Mouse (Mus musculus): ENCODE results near the gene Tmem98. TPM values are rescaled to one million over a fixed set of nuclear protein-coding genes. Genes with fewer than 3 reads are reported as not detected.

The Tmem98 gene
- polyA plus RNA-seq, 1 experiment from 2014 or later, result 84.6 TPM

- Histone ChIP-seq H3K4me3 (no peak overlapping the region), H3K9ac (no peak overlapping the region), H3K4me1 (replicated peaks) (0 out of 2 replicates have a peak, but pooled peaks cover 5% of the 10 kb centered on the region), H3K36me3 (no peaks in the 10 kb centered on the region), H3K27me3 (no peaks in the 10 kb centered on the region), H3K9me3 (replicated peaks) (no peaks in the 10 kb centered on the region), H3K4me2 (no peak overlapping the region), H3K27ac (no peak overlapping the region)
- WGBS, result 86% methylated on average over 4 of the region's 4 CpGs
- no peak for ATAC-seq (replicated peaks; ENCODE audit: insufficient number of reproducible peaks, insufficient read depth, low FRiP score, low read depth)
Observed at GRCm38 (mm10) chr11:80793386-80793785, 16.6 kb upstream of the Tmem98 start.

- Histone ChIP-seq H3K4me1 (replicated peaks) (0 out of 2 replicates have a peak, but pooled peaks cover 5% of the 10 kb centered on the region), H3K9me3 (replicated peaks) (no peaks in the 10 kb centered on the region), H3K9ac (no peak overlapping the region), H3K4me3 (no peak overlapping the region), H3K4me2 (no peak overlapping the region), H3K36me3 (no peaks in the 10 kb centered on the region), H3K27ac (no peak overlapping the region), H3K27me3 (no peaks in the 10 kb centered on the region)
- 89% methylated on average over 4 of the region's 4 CpGs for WGBS
- no peak for ATAC-seq (replicated peaks; ENCODE audit: insufficient number of reproducible peaks, insufficient read depth, low FRiP score, low read depth)
Observed at GRCm38 (mm10) chr11:80794290-80794689, 15.7 kb upstream of the Tmem98 start.

GRCm38 (mm10) chr11:80795431-80795830, 14.5 kb upstream of the Tmem98 start:
- H3K27ac ChIP-seq, result no peak overlapping the region
- WGBS, result 40% methylated on average over 8 of the region's 8 CpGs

GRCm38 (mm10) chr11:80799979-80800378, 10.0 kb upstream of the Tmem98 start:
- no peaks in the 10 kb centered on the region for H3K9me3 ChIP-seq (replicated peaks)
- H3K27me3 ChIP-seq, result no peaks in the 10 kb centered on the region
- H3K4me3 ChIP-seq, result no peak overlapping the region
- no peak for ATAC-seq (replicated peaks; ENCODE audit: insufficient number of reproducible peaks, insufficient read depth, low FRiP score, low read depth)
- 50% methylated on average over 3 of the region's 3 CpGs for WGBS
- peaks cover 9% of the 10 kb centered on the region; the same call in 1 of the 2 replicates for H3K4me1 ChIP-seq (replicated peaks)
- no peak overlapping the region for H3K4me2 ChIP-seq
- H3K36me3 ChIP-seq, result no peaks in the 10 kb centered on the region
- H3K9ac ChIP-seq, result no peak overlapping the region
- no peak overlapping the region for H3K27ac ChIP-seq

More at GRCm38 (mm10) chr11:80795431-80795830, 14.5 kb upstream of the Tmem98 start:
- H3K4me3 ChIP-seq, result no peak overlapping the region
- H3K36me3 ChIP-seq, result no peaks in the 10 kb centered on the region
- no peak overlapping the region for H3K9ac ChIP-seq
- H3K4me2 ChIP-seq, result no peak overlapping the region
- H3K9me3 ChIP-seq (replicated peaks), result no peaks in the 10 kb centered on the region
- no peaks in the 10 kb centered on the region for H3K27me3 ChIP-seq
- no peak for ATAC-seq (replicated peaks; ENCODE audit: insufficient number of reproducible peaks, insufficient read depth, low FRiP score, low read depth)
- H3K4me1 ChIP-seq (replicated peaks), result 0 out of 2 replicates have a peak, but pooled peaks cover 5% of the 10 kb centered on the region

GRCm38 (mm10) chr11:80802706-80803105, 7.3 kb upstream of the Tmem98 start:
- Histone ChIP-seq H3K27ac (no peak overlapping the region), H3K4me1 (replicated peaks) (peaks cover 7% of the 10 kb centered on the region; the same call in 1 of the 2 replicates), H3K4me2 (no peak overlapping the region), H3K4me3 (no peak overlapping the region), H3K9ac (no peak overlapping the region), H3K27me3 (no peaks in the 10 kb centered on the region; the same call in 1 of the 2 replicates), H3K9me3 (replicated peaks) (no peaks in the 10 kb centered on the region), H3K36me3 (no peaks in the 10 kb centered on the region)
- ATAC-seq (replicated peaks; ENCODE audit: insufficient number of reproducible peaks, insufficient read depth, low FRiP score, low read depth), result no peak
- WGBS, result 35% methylated on average over 3 of the region's 3 CpGs

GRCm38 (mm10) chr11:80808551-80809070, 1.4 kb upstream of the Tmem98 start:
- ATAC-seq (replicated peaks; ENCODE audit: insufficient number of reproducible peaks, insufficient read depth, low FRiP score, low read depth), result no peak
- H3K9ac ChIP-seq, result no peak overlapping the region
- no peak overlapping the region for H3K27ac ChIP-seq
- WGBS, result 66% methylated on average over 6 of the region's 6 CpGs
- H3K4me3 ChIP-seq, result no peak overlapping the region
- no peaks in the 10 kb centered on the region; the same call in 1 of the 2 replicates for H3K27me3 ChIP-seq
- no peak overlapping the region for H3K4me2 ChIP-seq
- no peaks in the 10 kb centered on the region for H3K9me3 ChIP-seq (replicated peaks)
- H3K4me1 ChIP-seq (replicated peaks), result peaks cover 21% of the 10 kb centered on the region
- H3K36me3 ChIP-seq, result peaks cover 5% of the 10 kb centered on the region; the same call in 1 of the 2 replicates

GRCm38 (mm10) chr11:80809666-80809992, 346 bp upstream of the Tmem98 start:
- H3K4me1 ChIP-seq (replicated peaks), result peaks cover 21% of the 10 kb centered on the region
- 41% methylated on average over 5 of the region's 6 CpGs for WGBS
- ATAC-seq (replicated peaks; ENCODE audit: insufficient number of reproducible peaks, insufficient read depth, low FRiP score, low read depth), result peak; percentile 49
- H3K27me3 ChIP-seq, result no peaks in the 10 kb centered on the region; the same call in 1 of the 2 replicates
- H3K36me3 ChIP-seq, result peaks cover 15% of the 10 kb centered on the region; the same call in 1 of the 2 replicates
- peak overlapping the region; percentile 88 for H3K27ac ChIP-seq
- peak overlapping the region; percentile 67 for H3K4me3 ChIP-seq
- H3K9ac ChIP-seq, result peak overlapping the region; percentile 77
- peak overlapping the region; percentile 83 for H3K4me2 ChIP-seq
- no peaks in the 10 kb centered on the region for H3K9me3 ChIP-seq (replicated peaks)

- H3K4me3 ChIP-seq, result peak overlapping the region; percentile 67
- H3K4me2 ChIP-seq, result peak overlapping the region; percentile 83
- H3K9me3 ChIP-seq (replicated peaks), result no peaks in the 10 kb centered on the region
- H3K4me1 ChIP-seq (replicated peaks), result peaks cover 21% of the 10 kb centered on the region
- no peak overlapping the region for H3K27ac ChIP-seq
- no peak for ATAC-seq (replicated peaks; ENCODE audit: insufficient number of reproducible peaks, insufficient read depth, low FRiP score, low read depth)
- no peaks in the 10 kb centered on the region; the same call in 1 of the 2 replicates for H3K27me3 ChIP-seq
- 24% methylated on average over 5 of the region's 5 CpGs for WGBS
- peaks cover 27% of the 10 kb centered on the region for H3K36me3 ChIP-seq
- peak overlapping the region; percentile 77 for H3K9ac ChIP-seq
Observed at GRCm38 (mm10) chr11:80811156-80811555, 1.2 kb downstream of the Tmem98 start.

GRCm38 (mm10) chr11:80815354-80815753, 5.4 kb downstream of the Tmem98 start:
- no peaks in the 10 kb centered on the region for H3K9me3 ChIP-seq (replicated peaks)
- peaks cover 29% of the 10 kb centered on the region for H3K4me1 ChIP-seq (replicated peaks)
- no peak overlapping the region for H3K4me2 ChIP-seq
- no peak overlapping the region for H3K9ac ChIP-seq
- no peak for ATAC-seq (replicated peaks; ENCODE audit: insufficient number of reproducible peaks, insufficient read depth, low FRiP score, low read depth)
- H3K4me3 ChIP-seq, result no peak overlapping the region
- H3K27me3 ChIP-seq, result no peaks in the 10 kb centered on the region
- H3K27ac ChIP-seq, result no peak overlapping the region
- 54% methylated on average over 7 of the region's 7 CpGs for WGBS
- H3K36me3 ChIP-seq, result peaks cover 37% of the 10 kb centered on the region

- Histone ChIP-seq H3K4me1 (replicated peaks) (peaks cover 23% of the 10 kb centered on the region), H3K4me2 (peak overlapping the region; percentile 54), H3K9me3 (replicated peaks) (no peaks in the 10 kb centered on the region), H3K27me3 (no peaks in the 10 kb centered on the region), H3K27ac (peak overlapping the region; percentile 93), H3K9ac (peak overlapping the region; percentile 20; the same call in 1 of the 2 replicates), H3K4me3 (peak overlapping the region; percentile 16), H3K36me3 (peaks cover 36% of the 10 kb centered on the region)
- ATAC-seq (replicated peaks; ENCODE audit: insufficient number of reproducible peaks, insufficient read depth, low FRiP score, low read depth), result peak; percentile 87
- 11% methylated on average over 11 of the region's 11 CpGs for WGBS
Observed at GRCm38 (mm10) chr11:80818060-80818697, 8.2 kb downstream of the Tmem98 start.

GRCm38 (mm10) chr11:80820085-80820484, 10.1 kb downstream of the Tmem98 start:
- H3K4me3 ChIP-seq, result no peak overlapping the region
- H3K9me3 ChIP-seq (replicated peaks), result no peaks in the 10 kb centered on the region
- H3K9ac ChIP-seq, result no peak overlapping the region
- no peak overlapping the region for H3K4me2 ChIP-seq
- H3K27me3 ChIP-seq, result no peaks in the 10 kb centered on the region
- no peak for ATAC-seq (replicated peaks; ENCODE audit: insufficient number of reproducible peaks, insufficient read depth, low FRiP score, low read depth)
- WGBS, result 95% methylated on average over 3 of the region's 3 CpGs
- H3K36me3 ChIP-seq, result peaks cover 20% of the 10 kb centered on the region
- peaks cover 26% of the 10 kb centered on the region for H3K4me1 ChIP-seq (replicated peaks)
- no peak overlapping the region for H3K27ac ChIP-seq
